Mouse (Mus musculus) telencephalon, adult 2 months (tissue): ENCODE data around the gene Wdr46.
"Not testable (repeated sequence)": the region's sequence is repeated elsewhere in the genome, so short reads cannot be mapped to it uniquely, and the experiment has no call there.

Experiments used
- DNase-seq: peaks from one replicate; pipeline ENCODE4 v3.0.0-alpha.2; 2011; ENCODE audit warnings: low read depth, low spot score

The Wdr46 gene

DNA sequence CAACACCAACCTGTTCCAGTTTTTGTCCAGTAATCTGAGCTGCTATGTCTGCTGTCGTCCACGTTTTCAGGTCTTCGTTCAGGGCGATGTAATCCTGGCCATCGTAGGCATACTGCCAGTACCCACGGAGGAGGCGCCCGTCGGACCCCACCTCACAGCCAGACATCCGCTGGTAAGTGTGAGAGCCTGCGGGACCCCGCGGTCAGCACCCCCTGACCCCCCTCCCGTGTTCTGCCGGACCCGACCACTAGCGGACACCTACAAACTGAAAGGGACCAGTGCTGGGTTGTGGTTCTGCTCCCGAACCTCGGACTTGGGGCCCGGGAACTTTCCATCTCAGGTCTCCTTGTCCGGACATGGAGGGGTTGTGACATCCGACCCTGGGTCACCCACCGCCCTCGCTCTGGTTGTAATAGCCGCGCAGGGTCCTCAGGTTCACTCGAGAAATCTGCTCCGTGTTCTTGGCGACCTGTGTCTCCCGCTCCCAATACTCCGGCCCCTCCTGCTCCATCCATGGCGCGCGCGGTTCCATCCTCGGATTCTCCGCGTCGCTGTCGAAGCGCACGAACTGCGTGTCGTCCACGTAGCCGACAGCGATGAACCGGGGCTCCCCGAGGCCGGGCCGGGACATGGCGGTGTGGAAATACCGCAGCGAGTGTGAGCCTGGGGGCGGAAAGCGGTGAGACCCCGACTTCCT, 37.5 kb downstream of the Wdr46 start:
- DNase-seq: no peak

DNA sequence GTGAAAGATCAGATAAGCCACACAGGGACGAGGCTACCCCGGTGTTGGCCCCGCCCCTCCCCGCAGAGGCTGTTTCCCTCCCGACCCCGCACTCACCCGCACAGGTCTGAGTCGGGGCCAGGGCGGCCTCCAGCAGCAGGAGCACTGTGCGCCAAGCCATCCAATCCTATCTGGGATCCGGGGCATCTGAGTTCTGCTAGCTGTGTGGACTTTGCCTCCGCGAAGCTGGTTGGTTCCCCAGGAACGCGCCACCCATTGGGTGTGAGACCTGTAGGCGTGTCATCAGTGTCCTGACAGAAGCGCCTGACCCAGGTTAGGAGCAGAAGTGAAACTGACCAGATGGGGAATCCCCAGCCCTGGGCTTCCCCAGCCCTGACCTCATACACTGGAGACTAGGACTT, 38.2 kb downstream of the Wdr46 start:
- DNase-seq: peak; percentile 50

DNA sequence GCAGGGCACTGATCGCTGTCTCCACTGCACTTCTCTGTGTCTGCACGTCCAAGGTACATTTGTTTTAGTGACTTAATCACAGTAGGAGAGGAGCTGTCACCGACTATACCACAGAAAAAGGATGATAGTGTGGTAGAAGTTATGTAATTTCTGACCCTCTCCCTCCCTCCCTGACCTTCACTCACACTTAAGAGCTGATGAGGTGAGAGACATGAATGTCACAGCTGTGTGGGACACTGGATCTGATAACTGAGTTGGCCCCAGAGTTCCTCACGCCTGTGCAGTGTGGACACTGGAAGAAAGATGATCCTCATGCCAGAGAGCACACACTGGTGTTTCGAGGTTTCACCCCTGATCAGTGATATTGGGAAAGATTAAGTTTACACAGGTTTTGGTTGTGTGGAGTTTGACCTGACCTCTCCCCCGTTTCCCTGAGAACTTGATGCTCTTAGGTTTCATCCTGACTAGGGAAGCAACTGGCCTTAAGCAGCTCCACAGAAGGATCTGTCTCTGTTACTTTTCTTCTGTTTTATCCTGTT, 39.1 kb downstream of the Wdr46 start:
- DNase-seq: no peak

DNA sequence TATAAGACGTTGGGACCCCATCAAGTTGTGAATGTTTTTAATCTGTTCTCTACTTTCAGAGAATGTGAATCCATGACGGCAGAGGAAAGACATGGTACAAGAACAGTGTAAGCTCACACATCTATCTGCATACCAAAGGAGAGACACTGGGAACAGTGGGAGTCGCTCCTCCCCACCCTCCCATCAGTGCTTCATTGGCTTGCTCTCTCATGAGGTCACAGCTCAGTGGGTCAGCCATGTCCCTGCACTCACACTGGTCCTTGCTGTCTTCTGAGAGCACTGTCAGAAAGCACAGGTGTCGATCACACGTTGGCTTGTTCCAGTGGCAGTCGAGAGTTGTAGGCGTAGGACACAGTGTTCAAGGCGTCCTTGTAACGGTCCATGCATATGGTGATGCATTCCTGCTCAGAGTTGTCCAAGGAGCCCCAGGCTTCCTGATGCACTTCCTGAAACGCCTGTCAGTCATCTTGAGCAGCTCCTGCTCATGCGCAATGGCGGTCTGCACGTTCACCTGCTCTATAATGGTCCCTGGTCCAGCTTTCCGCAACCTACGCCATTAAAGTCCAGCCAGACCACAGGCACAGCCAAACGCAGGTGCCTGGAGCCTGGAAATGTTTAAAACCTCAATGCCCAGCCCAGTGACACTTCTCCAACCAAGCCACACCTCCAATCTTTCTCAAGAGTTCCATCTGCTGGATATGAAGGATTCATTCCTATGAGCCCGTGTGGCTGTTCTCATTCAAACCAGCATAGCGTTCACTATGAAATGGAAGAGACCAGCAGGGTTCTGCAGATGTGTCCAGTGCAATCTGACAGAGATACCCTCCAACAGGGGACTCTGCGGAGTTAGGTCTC, 39.9 kb downstream of the Wdr46 start:
- no peak for DNase-seq

DNA sequence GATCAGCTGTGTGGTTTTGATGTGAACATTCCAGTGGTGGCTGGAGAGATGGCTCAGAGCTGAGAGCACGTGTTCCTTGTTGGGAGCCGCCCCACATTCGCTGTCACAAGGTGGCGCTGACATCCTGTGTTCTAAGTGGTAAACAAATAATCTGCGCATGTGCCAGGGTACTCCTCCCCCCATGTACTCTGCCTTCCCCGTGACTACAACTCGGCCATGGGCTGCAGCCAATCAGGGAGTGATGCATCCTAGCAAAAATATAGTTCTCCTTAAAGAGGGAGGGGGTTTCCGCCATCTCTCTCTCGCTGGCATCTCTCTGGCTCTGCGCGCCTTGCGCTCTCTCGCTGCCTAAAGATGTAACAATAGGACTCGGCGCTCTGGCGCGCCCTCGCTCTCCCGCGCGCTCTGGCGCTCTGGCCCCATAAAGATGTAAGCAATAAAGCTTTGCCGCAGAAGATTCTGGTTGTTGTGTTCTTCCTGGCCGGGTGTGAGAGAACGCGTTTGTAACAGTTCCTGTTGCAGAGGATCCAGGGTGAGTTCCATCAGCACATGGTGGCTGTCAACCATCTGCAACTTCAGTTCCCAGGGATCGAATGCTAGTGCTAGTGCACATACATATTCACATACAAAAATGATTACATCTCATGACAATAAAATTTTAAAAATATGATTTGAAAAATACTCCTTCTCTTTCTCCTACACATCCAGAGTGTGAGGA, 40.9 kb downstream of the Wdr46 start:
- peak; percentile 96 for DNase-seq

DNA sequence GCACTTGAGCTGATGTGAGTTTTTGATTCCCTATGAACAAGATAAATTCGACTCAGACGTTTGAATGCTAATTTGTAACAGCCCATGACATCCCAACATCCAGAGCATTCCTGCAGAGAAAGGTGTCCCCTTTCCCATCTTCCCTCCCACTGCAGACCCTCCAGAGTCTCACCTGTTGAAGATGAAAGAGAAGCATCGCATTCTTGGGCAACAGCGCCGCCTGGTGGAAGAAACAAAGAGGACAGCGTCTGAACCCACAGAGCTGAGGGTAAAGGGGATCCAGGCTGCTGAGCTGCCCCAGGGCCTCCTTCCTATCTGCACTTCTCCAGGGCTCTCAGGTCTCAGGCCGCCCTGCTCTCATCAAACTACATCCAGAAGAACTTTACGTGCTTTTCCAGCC, 41.7 kb downstream of the Wdr46 start:
- not testable (repeated sequence) for DNase-seq

DNA sequence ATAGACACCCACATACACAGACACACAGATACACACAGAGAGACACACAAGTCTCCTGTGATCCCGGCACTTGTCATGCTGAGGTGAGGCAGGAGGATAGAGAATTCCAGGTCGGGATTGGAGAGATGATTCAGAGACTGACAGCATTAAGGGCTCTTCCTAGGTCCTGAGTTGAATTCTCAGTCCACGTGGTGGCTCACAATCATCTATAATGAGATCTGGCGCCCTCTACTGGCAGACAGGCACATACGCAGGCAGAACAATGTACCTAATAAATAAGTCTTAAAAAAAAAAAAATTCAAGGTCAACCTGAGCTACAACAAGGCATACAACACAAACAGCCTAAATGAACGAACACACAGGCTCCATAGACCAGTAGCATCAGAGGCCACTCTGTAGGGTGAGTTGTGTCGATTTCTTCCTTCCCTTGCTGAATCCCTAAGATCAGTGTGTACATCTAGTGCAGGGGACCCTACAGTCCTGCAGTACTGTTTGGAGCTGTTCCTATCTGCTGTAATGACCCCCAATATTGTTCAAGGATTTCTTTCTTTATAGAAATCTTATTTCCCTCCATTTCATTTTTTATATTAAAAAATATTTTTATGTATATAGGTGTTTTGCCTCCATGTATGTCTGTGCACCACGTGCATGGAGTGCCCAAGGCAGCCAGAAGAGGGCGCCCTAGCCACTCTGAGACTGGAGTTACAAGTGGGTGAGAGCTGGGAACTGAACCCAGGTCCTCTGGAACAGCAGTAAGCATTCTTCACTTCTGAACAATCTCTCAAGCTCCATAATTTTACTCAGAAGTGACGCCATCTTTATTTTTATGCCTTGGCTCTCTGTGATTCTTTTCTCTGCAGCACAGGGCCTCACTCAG, 51.6 kb downstream of the Wdr46 start:
- DNase-seq: peak; percentile 27

DNA sequence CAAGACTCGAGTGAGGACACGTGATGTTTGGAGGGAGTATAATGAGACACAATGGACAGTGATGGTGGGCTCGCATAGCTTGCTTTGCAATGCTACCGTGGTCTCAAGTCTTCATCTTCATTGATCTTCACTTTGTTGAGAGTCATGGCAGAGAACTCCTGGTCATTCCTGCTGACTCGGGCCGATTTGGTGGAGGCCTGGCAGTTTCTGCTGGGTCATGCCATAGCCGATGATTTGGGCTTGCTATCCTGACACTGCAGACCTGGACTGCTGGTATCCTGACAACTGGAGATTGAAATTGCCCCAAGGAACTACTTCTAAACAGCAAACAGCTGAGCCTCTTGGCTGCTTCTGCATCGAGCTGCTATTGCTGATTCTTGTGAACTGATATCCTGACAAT, 54.5 kb downstream of the Wdr46 start:
- no peak for DNase-seq

DNA sequence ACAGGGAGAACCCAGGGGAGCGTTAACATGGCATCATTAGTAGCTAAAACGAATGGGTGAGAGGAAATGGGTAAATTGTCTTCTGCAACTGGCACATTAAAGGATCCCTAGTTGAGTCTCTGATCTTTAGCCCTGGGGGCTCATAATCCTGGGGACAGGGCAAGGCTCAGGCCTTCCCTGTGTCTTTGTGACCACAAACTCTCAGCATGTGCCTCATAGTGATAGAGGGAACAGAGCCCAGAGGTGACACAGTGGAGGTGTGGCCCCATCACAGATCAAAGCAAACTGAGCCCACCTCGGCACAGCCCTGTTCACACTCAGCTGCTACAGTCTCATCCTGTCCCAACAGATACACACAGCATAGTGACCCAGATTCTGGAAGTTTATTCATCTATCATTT, 55.2 kb downstream of the Wdr46 start:
- DNase-seq: no peak

DNA sequence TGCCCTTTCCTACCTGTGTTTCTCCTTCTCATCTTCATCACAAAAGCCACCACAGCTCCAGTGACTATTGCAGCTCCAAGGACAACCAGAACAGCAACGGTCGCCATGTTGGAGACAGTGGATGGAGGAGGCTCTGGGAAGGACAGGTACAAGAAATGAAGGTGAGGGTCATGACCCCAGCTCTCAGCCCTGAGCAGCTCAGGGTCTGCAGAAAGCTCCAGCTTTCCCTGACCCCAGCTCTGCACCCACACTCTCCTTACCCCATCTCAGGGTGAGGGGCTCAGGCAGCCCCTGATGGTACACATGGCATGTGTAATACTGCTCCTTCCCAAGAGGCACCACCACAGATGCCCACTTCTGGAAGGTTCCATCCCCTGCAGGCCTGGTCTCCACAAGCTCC, 56.6 kb downstream of the Wdr46 start:
- DNase-seq: not testable (repeated sequence)

DNA sequence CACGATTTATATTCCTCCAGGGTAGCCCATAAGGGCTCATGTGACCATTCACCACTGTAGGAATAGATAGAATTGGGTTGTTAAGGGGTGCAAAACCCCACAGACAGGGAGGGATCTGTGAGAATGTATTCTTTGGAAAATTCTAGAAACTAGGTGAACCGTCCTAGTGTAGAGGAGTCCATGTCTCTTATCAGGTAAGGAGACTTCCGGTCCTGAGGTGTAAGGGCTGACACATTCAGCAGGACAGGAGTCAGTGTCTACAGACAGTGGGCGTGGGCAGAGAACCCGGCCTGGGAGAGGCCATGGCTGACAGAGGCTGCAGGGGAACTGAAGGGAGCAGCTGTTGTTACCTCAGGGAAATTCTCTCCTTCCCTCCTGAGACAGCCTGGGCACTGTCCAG, 58.2 kb downstream of the Wdr46 start:
- DNase-seq: not testable (repeated sequence)
